Mouse (Mus musculus): Measurements from ENCODE around the gene Usp8.

DNA sequence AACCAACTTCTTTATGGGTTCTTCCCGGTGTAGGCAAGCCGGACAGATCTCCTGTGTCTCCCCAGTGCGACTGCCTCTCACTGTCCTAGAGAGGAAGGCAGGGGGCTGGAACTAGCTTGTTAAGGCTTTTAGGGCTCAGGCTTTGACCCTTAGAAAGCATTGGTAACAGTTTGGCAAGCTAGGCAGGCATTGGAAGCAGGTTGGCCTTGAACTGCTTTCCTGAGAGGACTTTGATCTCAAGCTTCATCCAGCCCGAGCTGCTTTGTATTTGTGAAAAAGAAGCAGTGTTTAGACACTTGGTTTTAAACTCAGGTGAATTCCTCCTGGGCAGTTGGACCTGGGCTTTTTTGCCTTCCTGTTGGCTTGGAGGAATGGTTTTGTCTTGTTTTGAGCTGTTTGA, 71.7 kb downstream of the Usp8 start:
- TF ChIP-seq CTCF (IDR thresholded peaks at IDR 0.05; ENCODE audit: extremely low read depth, insufficient read depth, low read length): no peak
- TF ChIP-seq POLR2A (IDR thresholded peaks at IDR 0.05; ENCODE audit: extremely low read depth, insufficient read depth, low read length): no peak
